Mouse (Mus musculus) G1E (cell line): ENCODE data around the gene Glis2.

Experiments used
- CTCF ChIP-seq: IDR thresholded peaks from 2 replicates; pipeline ENCODE4 v1.5.1; 2012; ENCODE audit warnings: low read depth, low read length, inconsistent platforms, mixed read lengths
- GATA1 ChIP-seq: IDR thresholded peaks from 2 replicates; pipeline ENCODE4 v1.6.1; 2012; ENCODE audit warnings: borderline replicate concordance, low read length, inconsistent platforms, mixed read lengths
- POLR2AphosphoS5 ChIP-seq: IDR thresholded peaks from 2 replicates; pipeline ENCODE4 v1.6.1; 2012; ENCODE audit warnings: low read depth, low read length, inconsistent platforms; ENCODE audit not compliant: insufficient replicate concordance
- TAL1 ChIP-seq: conservative IDR thresholded peaks from 2 replicates; pipeline ENCODE4 v1.6.1; 2012; ENCODE audit warnings: low read depth, low read length, inconsistent platforms, mixed read lengths

GRCm38 (mm10) chr16:4655764-4656570 is 61.5 kb downstream of the Glis2 start:
- TF ChIP-seq CTCF (no peak), GATA1 (no peak), TAL1 (no peak), POLR2AphosphoS5 (no peak)
